Mouse (Mus musculus) cerebellum, postnatal 36 days (tissue): ENCODE measurements around the gene Prss33.
"Not testable (repeated sequence)": the region's sequence is repeated elsewhere in the genome, so short reads cannot be mapped to it uniquely, and the experiment has no call there.

Source experiments
- DNase-seq, 2 experiments: peaks; one replicate each; pipeline ENCODE4 v3.0.0; 2021 to 2022; ENCODE audit warnings: mixed read lengths in 2 of 2

The Prss33 gene

DNA sequence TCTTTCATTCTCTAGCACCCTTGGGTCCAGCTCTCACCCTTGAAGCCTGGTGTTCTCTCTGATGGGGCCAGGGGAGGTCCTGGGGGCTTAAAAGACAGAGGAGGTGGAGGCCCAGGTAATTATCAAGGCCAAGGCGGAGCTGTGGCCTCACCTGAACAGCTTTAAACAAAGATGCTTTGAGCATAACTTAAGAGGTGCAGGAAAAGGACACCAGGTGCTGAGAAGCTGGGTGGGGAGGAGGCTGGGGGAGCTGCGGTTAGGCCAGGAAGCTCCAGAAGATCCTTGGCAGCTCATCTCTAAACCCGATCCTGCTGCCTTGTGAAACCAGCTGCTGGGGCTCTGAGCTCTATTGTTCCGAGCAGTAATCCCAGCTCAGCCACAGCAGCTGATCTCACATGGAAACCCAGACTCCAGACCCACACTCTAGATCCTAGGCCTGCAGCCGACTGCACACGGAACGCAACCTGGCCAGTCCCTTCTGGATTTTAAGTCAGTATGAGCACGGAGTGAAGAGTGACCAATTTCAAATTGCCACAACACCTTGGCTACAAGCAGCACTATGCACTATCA lies at the start of gene Prss33:
Prss33 (minus strand) TSS at position 51 of the 570 bp plus-strand sequence.
- no peak for DNase-seq

DNA sequence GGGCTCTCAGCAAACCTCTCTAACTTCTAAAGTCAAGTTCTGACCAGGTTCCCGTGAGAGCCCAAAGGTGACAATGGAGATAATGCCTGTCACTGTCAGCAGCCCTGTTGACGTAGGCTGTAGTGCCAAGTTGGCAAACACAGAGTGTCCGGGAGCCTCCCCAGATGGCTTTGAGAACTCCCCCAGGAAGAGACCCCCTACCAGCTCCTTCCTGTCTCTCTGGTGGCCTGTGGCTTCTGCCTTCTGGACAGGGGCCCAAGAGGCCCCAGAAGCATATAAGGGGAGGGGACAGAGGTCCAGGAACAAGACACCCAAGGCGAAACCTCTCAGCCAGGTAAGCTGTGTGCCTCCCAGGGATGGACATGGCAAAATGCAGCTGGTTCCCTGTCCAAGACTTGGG lies 44.7 kb upstream of the Prss33 start, which contains the start of the genes Dcpp1 and Dcpp2:
Dcpp1 (plus strand) TSS at position 301 of the 400 bp plus-strand sequence.
Dcpp2 (plus strand) TSS at position 305 of the 400 bp plus-strand sequence.
- DNase-seq, result not testable (repeated sequence)

DNA sequence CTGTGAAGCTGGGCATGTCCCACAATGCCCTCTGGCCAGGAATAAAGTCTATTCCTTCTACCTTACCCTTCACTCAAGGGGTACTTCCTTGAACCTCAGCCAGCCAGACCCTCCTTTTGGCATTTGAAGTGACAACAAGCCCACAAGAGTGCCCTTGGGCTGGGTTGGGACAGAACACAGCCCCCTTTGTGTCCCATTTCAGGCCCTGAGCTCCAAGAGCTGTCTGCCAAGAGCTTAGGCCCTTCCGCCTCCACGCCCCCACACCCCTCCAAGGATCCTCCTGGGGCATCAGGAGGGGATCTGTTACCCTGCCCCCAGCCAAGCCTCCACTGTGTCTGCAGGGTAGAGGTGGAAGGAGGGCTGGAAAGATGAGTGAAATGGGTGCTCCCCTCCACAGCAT lies 41.3 kb upstream of the Prss33 start:
- DNase-seq, result no peak

DNA sequence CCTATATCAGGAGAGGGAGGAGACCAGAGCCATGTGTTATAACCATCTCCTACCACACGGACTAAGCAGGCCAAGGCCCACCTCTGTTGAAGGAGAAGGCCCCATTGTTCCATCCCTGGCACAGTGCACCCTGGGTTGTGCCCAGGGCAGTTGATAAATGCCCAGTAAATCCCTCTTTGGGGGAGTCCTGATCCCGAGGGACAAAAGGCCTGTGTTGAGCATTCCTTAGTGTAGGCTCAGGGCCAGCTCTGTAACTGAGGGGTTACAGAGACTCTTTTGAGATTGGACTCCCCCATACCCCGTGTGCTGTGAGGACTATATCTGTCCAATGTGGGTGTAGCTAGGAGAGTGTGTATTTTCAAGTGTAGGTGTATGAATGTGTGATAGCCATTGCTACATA lies 40.9 kb upstream of the Prss33 start:
- no peak for DNase-seq

DNA sequence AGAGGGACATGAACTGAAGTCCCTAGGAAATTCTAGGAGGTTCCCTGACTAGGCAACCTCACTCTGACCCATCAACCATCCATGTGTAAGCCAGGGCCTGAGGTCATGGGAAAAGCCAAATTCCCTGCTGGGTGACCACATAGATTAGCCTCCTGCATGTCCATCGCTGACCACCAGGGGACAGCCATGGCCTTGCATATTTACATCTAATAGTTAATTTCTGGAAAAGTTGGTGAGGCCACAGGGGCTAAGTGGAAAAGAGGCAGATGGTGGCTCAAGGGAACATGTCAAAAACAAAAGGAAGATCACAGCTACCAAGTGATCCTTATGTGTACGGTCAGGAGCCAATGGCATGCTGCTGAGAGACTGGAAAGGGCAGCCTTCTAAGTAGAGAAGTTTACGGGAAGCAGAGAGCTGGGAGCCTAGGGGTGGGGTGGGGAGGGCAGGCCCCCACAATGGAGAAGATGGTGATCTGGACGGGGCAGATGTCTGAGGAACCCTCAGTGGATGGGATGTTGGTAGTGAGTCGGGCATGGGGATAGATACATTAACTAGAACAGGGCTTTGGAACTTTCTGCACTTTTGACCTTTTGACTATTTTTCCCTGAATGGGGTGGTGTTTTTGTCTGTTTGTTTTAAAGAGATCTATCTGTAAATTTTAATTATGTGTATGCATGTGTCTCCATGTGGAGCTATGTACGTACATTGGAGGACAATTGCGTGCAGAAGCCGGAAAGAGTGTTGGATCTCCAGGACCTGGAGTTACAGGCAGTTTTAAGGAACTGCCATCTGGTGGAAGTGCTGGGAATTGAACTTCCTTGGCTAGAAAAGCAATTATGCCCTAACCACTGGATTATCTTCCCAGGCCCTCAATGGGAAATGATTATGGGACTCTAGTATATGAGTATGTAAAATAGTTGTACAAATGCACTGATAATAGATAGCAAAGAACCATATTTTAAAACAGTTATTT lies 38.3 kb upstream of the Prss33 start:
- DNase-seq, result peak; percentile 59 to 61

DNA sequence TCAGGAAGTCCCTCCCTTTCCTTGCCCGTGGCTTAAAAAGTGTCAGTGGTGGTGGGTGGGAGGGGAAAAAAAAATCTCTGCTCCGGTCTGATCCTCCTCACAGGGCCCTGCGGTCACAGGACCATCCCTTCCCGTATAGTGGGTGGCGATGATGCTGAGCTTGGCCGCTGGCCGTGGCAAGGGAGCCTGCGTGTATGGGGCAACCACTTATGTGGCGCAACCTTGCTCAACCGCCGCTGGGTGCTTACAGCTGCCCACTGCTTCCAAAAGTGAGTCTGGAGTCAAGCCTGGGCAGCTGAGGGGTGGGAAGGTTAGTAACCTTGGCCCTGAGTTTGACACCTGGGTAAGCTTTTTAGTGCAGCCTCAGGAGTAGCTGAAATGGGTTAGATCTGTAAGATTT lies 32.7 kb upstream of the Prss33 start:
- DNase-seq, result no peak

DNA sequence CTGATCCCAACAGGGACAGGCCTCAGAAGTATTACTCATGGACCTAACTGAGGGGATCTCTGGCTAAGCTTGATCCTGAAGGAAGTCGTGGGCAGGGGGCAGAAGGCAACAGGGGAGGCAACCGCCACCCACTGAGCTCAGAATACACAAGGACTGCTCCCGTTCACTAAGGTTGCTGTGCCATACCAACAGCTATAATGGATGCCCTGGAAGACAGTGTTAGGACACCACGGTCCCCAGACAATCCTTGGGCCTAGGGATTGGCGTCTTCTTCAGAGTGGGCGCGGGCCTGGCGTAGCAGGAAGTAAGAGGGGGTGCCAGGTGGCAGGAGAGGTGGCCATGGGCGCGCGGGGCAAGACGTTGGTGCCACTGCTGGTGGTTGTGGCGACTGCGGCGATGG lies 31.9 kb upstream of the Prss33 start, which contains the start of gene Prss21:
Prss21 (plus strand) TSS at position 301 of the 400 bp plus-strand sequence.
- no peak for DNase-seq

DNA sequence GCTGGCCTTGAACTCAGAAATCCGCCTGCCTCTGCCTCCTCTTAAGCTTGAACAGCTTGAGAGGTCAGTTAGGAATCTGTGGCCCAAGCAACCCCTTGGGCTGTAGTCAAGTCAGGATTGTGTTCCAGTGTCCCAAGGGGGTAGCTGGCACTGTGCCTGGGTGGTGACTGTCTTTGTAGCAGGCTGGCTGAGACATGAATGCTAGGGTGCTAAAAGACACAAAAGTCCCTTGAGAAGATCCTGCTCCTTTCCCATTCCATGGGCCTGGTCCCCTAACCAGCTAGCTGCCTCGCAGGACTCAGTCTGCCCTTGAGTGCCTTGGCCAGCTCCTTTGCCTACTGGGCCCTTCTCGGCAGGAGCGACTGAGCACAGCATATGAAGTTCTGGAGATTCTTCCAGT lies 27.1 kb upstream of the Prss33 start:
- no peak for DNase-seq

DNA sequence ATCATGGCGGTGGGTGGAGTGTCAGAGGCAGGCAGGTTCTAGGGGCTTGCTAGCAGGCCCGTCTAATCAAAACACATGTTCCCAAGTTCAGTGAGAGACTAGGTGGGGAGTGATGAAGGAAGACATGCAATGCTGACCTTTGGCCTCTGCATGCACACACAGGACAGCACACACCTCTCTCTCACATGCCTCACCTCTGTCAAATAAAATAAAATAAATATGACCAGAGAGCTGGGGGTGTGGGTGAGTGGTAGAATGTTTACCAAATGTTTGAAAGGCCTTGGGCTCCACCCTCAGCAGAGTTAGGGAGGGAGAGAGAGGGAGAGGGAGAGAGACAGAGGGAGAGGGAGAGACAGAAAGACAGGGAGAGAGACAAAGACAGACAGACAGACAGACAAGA lies 22.1 kb upstream of the Prss33 start:
- no peak for DNase-seq

DNA sequence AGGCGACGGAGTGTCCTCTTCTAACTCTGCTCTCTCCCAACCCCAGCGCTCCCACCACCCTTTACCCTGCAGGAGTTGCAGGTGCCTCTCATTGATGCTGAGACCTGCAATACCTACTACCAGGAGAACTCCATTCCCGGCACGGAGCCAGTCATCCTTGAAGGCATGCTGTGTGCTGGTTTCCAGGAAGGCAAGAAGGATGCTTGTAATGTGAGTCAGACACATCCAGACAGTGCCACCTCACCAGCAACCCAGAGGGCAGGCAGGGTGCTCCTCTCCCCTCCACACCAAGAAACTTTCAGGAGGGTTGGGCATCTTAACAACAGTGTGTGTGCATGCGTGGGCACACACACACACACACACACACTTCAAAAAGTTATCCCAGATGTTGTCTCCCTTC lies 21.3 kb upstream of the Prss33 start:
- no peak for DNase-seq

DNA sequence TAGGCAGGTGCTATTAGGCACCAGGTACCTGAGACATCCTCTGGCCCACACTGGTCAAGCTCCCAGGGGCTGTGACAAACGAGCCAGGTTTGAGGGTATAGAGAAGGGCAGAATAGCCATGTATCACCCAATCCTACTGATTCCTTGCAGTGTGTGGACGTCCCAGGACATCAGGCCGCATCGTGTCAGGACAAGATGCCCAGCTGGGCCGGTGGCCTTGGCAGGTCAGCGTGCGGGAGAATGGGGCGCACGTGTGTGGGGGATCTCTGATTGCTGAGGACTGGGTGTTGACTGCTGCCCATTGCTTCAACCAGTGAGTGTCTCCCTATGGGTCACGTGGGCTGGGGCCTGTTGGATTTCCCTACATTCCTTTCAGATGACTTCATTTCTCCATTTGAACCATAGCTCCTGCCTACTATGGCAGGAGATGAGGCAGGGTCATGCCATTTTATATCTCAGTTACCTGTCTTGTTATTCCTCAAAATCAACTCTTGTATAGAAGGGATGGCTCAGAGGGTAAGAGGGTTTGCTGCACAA lies 18.4 kb upstream of the Prss33 start:
- DNase-seq, result no peak

DNA sequence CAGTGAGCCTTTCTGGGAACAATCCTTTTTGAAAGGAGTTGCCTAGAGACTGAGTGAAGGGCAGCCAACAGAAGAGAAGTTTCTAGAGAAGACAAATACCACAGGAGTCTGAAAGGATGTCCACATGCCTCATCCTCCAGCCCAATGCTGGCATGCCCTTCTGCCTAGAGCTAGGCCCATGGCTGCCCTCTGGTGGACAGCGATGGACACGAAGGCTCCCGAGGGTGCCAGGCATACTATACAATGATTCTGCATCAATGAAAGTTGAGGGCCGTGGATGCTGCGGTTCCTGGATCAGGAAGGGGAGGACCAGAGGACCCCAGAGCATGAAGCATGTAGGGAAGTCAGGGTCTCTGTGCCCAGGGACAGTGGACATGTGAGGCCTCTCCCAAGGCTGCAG lies 17.4 kb upstream of the Prss33 start:
- peak in 1 of 2 experiments; percentile 24 for DNase-seq

DNA sequence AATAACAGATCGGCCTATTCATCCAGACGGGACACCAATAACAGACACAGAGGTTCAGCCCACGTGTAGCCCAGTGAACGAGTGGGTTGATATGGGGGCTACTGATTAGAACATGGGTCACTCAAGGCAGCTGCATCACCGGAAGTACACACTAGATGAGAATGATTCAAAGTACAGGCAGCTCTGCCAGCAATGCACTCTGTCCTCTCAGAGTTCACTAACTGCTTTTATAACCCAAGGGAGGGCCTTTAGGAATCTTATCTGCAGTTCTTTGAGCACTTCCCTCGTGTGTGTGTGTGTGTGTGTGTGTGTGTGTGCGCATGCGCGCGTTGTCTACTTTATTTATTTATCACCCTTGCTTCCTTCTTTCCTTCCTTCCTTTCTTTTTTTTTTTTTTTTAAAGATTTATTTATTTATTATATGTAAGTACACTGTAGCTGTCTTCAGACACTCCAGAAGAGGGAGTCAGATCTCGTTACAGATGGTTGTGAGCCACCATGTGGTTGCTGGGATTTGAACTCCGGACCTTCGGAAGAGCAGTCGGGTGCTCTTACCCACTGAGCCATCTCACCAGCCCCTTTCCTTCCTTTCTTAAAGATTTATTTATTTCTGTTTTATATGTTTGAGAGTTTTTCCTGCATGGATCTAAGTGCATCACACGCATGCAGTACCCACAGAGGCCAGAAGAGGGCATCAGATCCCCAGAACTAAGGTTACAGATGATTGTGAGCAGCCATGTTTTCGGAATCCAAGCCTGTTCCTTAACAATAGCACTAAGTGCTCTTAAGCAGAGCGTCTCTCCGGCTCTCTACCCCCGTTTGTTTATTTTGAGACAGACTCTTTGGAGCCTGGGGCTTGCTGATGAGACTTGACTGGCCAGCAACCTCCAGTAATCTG lies 15.2 kb upstream of the Prss33 start:
- DNase-seq, result peak; percentile 52 to 67

DNA sequence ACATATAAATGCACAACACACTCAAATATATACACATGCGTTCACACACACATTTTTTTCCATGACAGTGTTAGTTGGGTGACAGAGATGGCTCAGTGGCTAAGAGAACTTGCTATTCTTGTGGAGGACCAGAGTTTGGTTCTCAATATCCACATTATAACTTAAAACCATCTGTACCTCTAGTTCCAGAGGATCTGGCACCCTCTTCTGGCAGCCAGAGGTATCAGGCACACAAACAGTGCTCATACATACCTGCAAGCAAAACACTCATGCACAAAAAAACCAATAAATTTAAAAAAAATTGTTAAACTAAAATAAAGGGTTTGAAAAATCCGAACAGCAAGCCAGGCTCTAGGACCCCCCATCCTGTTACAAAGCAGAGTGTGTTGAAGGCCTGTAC lies 14.2 kb upstream of the Prss33 start:
- DNase-seq, result no peak

DNA sequence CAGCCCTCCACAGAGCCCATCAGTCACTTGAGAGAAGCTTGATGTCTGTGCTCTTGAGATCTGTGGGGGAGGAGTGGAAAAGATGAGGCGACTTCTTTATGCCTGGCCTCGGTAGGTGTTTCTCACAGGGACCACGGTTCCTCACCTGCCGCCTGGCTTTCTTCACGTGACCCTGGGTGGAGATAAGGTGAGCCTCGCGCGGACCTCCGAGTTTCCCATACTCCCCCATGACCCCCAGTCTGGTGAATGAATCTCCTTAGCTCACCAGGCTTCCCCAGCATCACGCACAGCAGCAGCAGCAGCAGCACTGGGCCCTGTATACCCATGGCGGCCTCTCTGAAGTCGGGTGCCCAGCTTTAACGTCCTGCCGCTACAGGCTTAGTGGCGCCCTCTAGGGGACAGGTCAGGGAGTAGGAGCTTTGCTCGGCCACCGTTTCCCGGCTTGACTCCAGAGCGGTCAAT lies 8.0 kb upstream of the Prss33 start, which contains the start of the genes Prss32 and Prss41:
Prss32 (plus strand) TSS at position 44 of the 462 bp plus-strand sequence.
Prss41 (minus strand) TSS at position 361 of the 462 bp plus-strand sequence.
- peak; percentile 65 to 66 for DNase-seq

DNA sequence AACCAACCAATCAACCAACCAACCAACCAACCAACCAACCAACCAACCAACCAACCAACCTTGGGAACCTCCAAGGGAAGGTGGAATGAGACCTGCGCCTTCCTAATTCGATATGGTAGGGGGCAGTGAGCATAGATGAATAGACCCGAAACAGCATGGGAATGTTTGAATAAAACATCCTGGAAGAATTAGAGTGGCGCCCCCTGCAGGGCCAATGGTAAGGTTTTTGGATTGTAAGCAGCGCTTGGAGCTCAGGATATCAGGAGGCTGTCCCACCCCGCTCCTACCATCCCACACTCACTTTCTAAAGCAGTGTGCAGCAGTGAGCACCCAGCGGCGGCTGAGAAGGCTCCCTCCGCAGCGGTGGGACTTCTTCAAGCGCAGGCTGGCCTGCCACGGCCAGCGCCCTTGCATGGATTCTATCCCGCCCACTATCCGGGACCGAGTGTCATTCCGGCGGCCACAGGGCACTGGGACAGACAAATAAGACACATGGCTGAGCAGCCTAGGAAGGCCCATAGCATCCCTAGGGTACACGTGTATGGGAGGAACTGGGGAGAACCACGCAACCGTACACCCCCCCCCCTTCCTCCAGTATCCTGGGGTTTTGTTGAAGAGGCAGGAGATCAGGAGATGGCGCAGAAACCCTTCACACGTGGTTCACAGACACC lies 7.4 kb upstream of the Prss33 start:
- no peak for DNase-seq

DNA sequence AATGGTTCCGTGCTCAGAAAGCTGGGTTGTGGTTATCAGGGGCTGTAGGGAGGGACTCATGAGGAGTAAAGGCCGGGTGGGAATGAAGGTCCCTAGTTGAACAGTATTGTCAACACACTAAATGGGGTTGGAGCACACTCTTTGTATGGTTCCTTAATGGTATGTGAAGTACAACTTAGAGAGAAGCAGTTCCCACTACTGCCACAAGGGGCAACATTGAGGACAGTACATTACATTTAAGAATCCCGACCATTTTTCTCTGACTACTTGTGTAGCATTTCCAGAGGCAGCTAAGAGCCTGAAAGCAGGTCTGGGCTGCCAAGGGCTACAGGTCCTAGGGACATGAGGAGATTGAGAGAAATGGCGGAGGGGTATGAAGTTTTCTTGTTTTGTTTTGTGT lies 5.3 kb upstream of the Prss33 start:
- DNase-seq, result peak; percentile 58 to 77

DNA sequence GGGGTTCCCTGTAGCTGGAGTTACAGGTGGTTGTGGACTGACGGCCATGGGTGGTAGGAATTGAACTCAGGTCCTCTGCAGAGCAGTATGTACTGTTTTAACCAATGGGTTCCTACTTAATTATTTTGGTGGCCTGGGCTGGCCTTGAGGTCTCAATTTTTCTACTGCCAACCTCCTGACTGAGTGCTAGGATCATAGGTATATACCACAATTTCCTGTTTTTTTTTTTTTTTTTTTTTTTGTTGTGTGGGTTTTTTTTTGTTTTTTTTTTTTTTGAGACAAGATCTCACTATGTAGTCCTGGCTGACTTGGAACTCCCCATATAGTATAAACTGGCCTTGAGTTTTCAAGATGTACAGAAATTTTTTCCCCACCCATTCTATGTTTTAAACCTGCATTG lies 4.7 kb downstream of the Prss33 start:
- DNase-seq, result no peak

DNA sequence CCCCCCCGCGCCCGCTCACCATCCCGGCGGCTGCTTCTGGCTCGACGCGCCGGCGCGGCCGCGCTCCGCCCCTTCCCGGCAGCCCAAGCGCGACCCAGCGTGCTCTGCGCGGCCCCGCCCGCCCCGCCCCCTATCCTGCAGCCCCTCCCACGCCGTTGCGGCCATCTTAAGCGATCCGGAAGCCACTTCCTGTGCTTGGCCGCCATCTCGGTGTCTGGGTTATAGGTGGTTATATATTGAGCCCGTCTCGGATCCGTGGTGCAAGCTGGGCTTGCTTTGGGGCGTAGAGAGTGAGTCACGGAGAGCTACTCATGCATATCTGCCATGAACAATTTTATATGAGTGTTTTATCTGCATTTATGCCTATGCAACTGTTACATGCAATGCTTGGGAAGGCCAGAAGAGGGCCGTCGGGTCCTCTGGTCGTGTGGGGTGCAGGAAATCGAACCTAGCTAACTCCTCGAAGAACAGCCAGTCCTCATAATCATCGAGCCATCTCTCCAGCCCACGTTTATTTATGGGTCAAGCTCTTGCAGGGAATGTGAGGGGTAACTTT lies 6.7 kb downstream of the Prss33 start, which contains the start of gene Elob:
Elob (minus strand) TSS at position 73 of the 556 bp plus-strand sequence.
- DNase-seq, result peak; percentile 86 to 88

DNA sequence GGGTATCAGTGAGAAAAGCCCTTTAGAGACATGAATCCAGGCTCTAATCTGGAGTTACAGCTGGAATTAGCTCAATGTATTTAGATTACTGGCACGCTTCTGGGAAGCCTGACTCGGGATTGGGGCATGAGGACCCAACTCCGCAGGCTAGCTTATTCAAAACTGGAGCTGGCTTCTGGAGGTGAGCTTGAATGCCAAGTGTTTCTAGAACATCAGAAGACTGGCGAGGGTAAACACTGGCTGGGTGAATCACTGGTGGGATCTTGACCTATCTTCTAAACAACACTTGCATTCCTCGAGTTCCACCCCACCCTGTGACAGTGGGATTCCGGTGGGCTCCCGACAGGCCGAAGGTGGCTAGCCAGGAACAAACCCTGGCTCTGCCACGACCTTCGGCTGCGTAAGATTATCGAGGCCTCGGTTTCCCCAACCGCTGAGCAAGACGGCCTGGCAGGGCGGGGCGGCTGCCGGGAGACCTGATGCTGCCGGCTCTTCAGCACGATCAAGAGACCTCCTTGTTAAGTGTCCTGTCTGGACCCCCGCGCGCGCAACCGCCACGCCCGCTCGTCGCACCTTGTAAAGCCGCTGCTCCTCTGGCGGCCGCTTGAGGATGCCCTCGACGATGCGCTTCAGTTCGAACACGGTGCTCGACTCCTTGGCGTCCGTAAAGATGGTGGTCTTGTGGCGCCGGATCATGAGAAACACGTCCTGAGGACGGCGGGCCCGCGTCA lies 7.4 kb downstream of the Prss33 start:
- peak; percentile 35 to 49 for DNase-seq
